Mouse (Mus musculus): ENCODE results near the gene Vsig4.
"Not testable (repeated sequence)": the region's sequence is repeated elsewhere in the genome, so short reads cannot be mapped to it uniquely, and the experiment has no call there.

The Vsig4 gene

DNA sequence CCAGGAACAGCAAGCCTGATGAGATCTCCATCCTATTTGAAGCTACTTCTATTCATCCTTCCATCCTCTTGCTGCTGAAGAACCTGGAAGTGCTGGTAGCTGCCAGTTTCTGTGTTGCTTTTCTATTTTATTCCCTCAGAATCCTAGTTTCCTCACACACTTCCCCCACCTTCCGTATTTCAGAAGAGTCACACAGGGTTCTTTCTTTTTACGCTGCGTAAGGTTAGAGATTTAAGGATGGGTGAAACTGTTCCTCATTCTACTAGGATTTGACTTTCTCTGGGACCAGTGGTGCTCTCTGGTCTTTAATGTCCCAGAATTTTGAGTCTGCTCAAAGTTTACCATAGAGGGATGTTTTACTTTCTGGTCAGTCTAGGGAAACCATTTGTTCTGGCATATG, at the start of gene Vsig4:
TSS of gene Vsig4 (minus strand) at position 101 of the 400 bp plus-strand sequence.
- no peak for DNase-seq

DNA sequence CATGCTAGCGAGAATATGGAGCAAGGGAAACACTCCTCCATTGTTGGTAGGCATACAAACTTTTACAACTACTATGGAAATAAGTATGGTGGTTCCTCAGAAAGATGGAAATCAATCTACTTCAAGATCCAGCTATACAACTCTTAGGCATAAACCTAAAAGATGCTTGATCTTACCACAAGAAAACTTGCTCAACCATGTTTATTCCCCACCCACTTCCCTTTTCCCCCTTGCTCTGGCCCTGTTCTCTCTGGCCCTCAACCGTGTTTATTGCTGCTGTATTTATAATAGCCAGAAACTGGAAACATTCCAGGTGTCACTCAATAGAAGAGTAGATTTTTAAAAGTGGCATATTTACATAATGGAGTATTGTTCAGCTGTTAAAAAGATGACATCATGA, 45.9 kb upstream of the Vsig4 start:
- no peak for DNase-seq

DNA sequence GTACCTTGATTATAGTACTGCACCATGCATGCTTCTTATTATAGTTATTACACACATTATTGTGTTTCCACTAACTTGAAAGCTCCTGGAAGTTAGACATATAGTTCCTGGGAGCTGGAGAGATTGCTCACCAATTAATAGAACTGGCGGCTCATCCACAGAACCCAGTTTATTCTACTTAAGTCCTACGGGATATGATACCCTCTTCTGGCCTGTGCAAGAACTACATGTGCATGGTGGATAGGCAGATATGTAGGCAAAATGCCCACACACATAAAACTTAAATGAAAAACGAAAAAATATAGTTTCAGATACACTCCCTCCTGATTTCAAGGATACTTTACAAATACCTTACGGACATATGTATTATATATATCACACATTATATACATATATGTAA, 36.5 kb upstream of the Vsig4 start:
- peak in 1 of 2 experiments; percentile 4 for DNase-seq

DNA sequence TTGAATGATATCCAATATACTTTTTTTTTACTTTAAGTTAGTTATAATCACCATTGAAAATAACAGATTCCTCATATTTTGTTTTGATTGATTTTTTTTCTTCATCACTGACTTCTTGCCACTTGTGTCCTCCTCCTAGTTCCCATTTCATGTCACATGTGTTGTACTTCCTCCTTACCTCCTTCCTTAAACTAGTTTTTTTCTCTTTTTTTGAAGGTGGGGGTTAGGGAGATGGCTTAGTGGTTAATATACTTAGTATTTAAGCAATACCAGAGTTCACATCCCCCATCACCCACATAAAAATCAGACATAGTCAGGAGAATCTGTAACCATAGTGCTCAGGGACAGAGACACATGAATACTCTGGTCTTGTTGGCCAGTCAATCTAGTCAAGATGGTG, 36.7 kb downstream of the Vsig4 start:
- DNase-seq, result no peak

DNA sequence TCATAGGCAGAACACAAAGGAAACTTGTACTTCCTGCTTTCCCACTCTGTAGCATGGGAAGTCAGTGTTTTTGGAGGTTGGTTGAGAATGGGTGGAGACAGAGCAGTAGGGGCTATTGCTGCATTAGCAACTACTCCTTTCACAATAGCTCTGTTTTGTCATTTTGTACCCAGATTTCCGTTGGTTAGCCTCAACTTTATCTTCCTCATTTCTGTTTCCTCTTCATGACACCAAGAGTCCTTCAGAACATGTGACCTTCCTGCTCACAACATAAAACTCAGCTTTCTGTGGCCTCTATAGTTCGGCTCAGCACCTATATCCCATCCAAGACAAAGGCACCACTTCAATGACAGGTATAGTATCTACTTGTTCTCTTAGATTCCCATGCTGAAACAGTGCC, 53.6 kb downstream of the Vsig4 start:
- peak; percentile 3 to 9 for DNase-seq

DNA sequence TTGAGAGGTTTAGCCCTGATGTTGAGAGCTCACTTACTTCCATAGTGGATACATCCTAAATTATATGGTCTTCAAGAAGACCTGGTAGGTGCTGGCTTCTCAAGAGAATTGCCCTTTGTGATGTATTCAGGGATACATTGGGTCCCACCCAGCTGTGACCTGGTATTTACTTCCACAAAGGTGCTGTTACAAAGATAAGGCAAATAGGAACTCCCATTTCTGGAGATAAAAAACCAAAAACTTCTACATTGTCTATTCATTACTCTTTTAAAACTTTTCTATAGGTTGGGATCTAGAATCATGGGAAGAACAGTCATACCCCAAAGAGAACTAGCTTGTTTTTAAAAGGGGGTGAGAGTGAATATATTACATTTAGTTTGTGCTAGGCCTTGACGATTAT, 54.2 kb downstream of the Vsig4 start:
- no peak for DNase-seq

DNA sequence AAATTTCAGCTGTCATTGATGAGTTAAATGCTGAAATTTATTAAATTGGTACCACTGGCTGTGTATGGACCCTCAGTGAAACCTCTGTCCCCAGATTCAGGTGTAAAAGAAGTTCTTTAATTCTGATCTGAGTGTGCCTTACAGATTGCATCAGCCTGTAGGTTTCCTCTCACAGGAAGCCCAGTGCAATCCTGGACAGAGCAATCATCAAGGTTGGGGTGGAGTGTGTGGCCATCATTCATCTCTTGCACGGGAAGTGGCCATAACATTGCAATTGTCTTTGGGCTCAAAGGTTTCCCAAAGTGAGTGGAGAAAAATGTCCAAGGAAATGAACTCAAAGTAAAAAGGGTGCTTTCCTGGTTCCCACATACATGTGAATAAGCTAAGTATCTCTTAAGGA, 57.5 kb downstream of the Vsig4 start:
- no peak for DNase-seq

DNA sequence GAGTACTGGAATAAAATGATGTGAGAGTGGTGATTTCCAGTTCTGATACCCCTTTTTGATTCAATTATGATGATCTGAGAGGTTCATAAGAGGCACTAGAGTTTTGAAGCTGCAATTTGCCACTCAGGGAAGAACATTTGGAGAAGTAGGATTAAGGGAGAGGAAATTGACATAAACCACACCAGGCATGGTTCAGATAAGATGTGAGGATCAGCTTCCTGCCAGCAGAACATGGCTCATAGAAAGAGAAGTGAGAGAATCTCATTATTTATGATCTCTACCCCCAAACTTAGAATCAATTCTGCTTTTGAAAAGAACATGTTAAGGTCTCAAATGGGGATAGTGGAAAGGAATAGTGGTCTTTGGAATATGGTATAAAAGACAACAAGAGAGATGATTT, 66.2 kb downstream of the Vsig4 start:
- DNase-seq, result no peak

DNA sequence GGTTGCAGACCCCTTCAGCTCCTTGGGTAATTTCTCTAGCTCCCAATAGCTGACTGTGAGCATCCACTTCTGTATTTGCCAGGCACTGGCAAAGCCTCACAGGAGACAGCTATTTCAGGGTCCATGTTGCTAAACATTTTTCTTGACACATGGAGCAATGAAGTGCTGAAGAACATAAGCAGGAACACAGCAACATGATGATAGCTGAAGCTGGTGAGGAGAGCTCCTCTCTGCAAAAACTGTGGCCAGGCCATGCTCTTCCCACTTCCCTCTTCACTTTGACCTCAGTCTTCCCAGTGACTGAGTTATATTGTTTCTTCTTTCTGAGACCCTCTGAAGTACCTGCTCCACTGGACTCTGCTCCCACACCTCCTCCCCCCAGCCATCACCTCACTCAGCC, 67.8 kb downstream of the Vsig4 start:
- DNase-seq, result no peak

DNA sequence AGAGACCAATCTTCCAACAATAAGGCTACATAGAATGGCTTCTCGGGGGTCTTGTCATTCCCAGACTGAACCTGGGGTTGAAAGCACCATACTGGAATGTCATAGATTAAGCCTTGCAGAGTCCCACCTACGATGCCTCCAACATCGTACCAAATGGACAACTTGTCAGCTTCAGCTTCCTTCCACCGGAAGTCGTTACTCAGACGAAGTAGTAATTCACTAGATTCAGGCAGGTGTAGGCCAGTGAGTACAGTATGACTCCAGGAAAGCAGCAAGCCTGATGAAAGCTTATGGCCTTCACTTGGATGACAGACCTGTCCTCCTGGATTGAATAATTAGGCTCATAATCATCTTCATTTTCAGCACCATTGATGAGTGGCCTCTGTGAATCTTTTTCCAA, 69.0 kb downstream of the Vsig4 start:
- no peak for DNase-seq

DNA sequence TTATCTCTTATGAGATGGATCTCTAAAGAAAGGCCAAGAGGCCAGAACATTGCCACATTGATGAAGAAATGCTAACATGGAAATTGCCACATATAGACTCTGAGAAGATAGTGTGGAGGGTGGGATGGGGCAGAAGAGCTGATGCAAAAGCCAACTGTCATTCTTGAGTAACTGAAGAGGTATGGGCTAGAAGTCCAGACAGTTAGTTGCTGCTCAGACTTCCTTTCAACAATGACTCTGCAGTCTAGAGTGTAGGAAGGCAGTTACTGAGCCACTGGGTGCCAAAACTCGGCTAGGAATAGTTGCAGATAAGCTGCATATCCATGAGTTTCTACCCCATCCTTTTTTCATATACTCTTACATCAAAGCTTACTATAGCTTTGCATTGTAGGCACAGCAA, 75.2 kb downstream of the Vsig4 start:
- DNase-seq, result no peak

DNA sequence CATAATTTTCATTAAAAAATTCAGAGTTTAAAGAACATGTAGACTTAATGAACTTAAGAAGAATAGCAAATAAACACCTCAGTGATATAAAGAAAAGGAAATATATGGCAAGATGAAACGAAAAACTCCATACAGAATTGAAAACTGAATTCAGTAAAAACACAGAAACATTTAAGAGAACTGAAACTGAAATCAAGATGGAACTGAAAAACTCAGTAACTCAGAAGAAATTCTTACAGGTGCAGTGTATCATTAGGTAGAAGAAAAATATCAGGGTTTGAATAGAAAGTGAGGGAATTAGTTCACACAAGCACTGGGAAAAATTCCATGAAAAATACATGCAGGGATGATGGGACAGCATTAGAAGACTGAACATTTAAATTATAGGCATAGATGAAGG, 86.4 kb downstream of the Vsig4 start:
- no peak for DNase-seq

DNA sequence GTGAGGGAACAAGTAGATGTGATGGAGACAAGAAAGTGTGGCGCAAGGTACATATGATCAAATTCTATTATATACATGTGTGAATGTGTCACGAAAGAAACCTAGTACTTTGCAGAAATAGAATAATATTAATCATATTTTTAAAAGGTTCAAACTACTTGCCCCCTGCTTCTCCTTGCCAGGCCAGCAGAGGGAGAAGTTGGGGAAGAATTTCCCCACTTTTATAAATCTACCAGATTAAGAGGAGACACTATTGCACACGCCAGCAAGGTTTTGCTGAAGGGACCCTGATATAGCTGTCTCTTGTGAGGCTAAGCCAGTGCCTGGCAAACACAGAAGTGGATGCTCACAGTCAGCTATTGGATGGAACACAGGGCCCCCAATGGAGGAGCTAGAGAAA, 88.1 kb downstream of the Vsig4 start:
- DNase-seq, result not testable (repeated sequence)
